Mouse (Mus musculus) CH12.LX (cell line): Measurements from ENCODE around the gene Csnk1g2. TPM values are rescaled to one million over a fixed set of nuclear protein-coding genes. Genes with fewer than 3 reads are reported as not detected.

Experiments used
- DNase-seq: peaks from one replicate; pipeline ENCODE4 v3.0.0-alpha.2; 2013; ENCODE audit errors: extremely low read depth
- H3K27ac ChIP-seq: 2 replicates; pipeline ENCODE4 v1.5.1; 2012; ENCODE audit warnings: low read depth, mild to moderate bottlenecking, control low read depth, moderate library complexity; ENCODE audit not compliant: insufficient read depth
- H3K27me3 ChIP-seq: replicated peaks from 2 replicates; pipeline ENCODE3; 2012; ENCODE audit warnings: inconsistent platforms
- H3K36me3 ChIP-seq, 2 experiments: replicated peaks in 1 of 2; 2 replicates each; pipeline versions ENCODE3 to v1.6.1; 2012; ENCODE audit warnings: inconsistent platforms in 1 of 2, low read length in 1 of 2, mild to moderate bottlenecking in 1 of 2, mixed read lengths in 1 of 2, moderate library complexity in 1 of 2; ENCODE audit not compliant: control insufficient read depth in 1 of 2, insufficient read depth in 1 of 2
- H3K4me1 ChIP-seq, 2 experiments: 2 replicates each; pipeline ENCODE4 v1.6.1; 2012; ENCODE audit warnings: inconsistent platforms in 1 of 2, moderate library complexity in 1 of 2; ENCODE audit not compliant: insufficient read depth in 2 of 2, control insufficient read depth in 1 of 2
- H3K4me2 ChIP-seq: 2 replicates; pipeline ENCODE4 v1.6.1; 2012; ENCODE audit warnings: low read depth, mild to moderate bottlenecking, control low read depth; ENCODE audit not compliant: poor library complexity, insufficient read depth, severe bottlenecking
- H3K4me3 ChIP-seq, 3 experiments: fragments of 150-350 bp in 1 of 3; sonication (generic) in 1 of 3; replicated peaks in 1 of 3; 2 replicates each; pipeline versions ENCODE3 to v1.5.1; 2011 to 2012; ENCODE audit warnings: low read depth in 2 of 3, low read length in 2 of 3, mild to moderate bottlenecking in 2 of 3, moderate library complexity in 2 of 3, control low read depth in 1 of 3, improper control_type of control experiment in 1 of 3, inconsistent platforms in 1 of 3, mixed read lengths in 1 of 3; ENCODE audit not compliant: poor library complexity in 1 of 3
- H3K79me2 ChIP-seq: replicated peaks from 2 replicates; pipeline ENCODE4 v1.6.1; 2012; ENCODE audit warnings: mild to moderate bottlenecking, moderate library complexity; ENCODE audit not compliant: control insufficient read depth, poor library complexity, insufficient read depth, severe bottlenecking; ENCODE audit errors: extremely low read depth
- H3K9ac ChIP-seq: 2 replicates; pipeline ENCODE4 v1.6.1; 2012; ENCODE audit warnings: low read depth, mild to moderate bottlenecking, control low read depth, moderate library complexity; ENCODE audit not compliant: insufficient read depth
- H3K9me3 ChIP-seq: replicated peaks from 2 replicates; pipeline ENCODE3; 2012; ENCODE audit warnings: low read length, inconsistent platforms, mixed read lengths
- BHLHE40 ChIP-seq: IDR thresholded peaks from 2 replicates; pipeline ENCODE4 v1.6.1; 2011; ENCODE audit warnings: mild to moderate bottlenecking, low read depth, low read length, improper control_type of control experiment
- CTCF ChIP-seq, 2 experiments: IDR thresholded peaks in 1 of 2; conservative IDR thresholded peaks in 1 of 2; 2 replicates each; pipeline ENCODE4 v1.5.1; 2011 to 2012; ENCODE audit warnings: low read depth in 2 of 2, low read length in 2 of 2, improper control_type of control experiment in 1 of 2, inconsistent platforms in 1 of 2, mild to moderate bottlenecking in 1 of 2, moderate library complexity in 1 of 2
- E2F4 ChIP-seq: IDR thresholded peaks from 2 replicates; pipeline ENCODE4 v1.6.1; 2011; ENCODE audit warnings: low read depth, low read length, improper control_type of control experiment; ENCODE audit not compliant: insufficient replicate concordance
- KAT2A ChIP-seq: IDR thresholded peaks from 2 replicates; pipeline ENCODE4 v1.6.1; 2012; ENCODE audit warnings: low read length, improper control_type of control experiment, inconsistent platforms; ENCODE audit not compliant: insufficient replicate concordance
- MXI1 ChIP-seq: IDR thresholded peaks from 2 replicates; pipeline ENCODE4 v1.6.1; 2011; ENCODE audit warnings: mild to moderate bottlenecking, low read depth, low read length, improper control_type of control experiment
- MYC ChIP-seq: IDR thresholded peaks from 2 replicates; pipeline ENCODE4 v1.6.1; 2011; ENCODE audit warnings: low read depth, mild to moderate bottlenecking, improper control_type of control experiment, low read length
- PAX5 ChIP-seq: IDR thresholded peaks from 2 replicates; pipeline ENCODE4 v1.6.1; 2012; ENCODE audit warnings: low read length, inconsistent platforms, mixed read lengths
- RAD21 ChIP-seq: IDR thresholded peaks from 2 replicates; pipeline ENCODE4 v1.6.1; 2011; ENCODE audit warnings: low read depth, mild to moderate bottlenecking, low read length, improper control_type of control experiment, moderate library complexity
- SMC3 ChIP-seq: IDR thresholded peaks from 2 replicates; pipeline ENCODE4 v1.6.1; 2011; ENCODE audit warnings: low read depth, low read length, improper control_type of control experiment
- UBTF ChIP-seq: IDR thresholded peaks from 2 replicates; pipeline ENCODE4 v1.6.1; 2012; ENCODE audit warnings: low read depth, mild to moderate bottlenecking, inconsistent platforms, low read length, improper control_type of control experiment, moderate library complexity
- ZNF384 ChIP-seq: IDR thresholded peaks from 2 replicates; pipeline ENCODE4 v1.6.1; 2012; ENCODE audit warnings: low read depth, low read length, improper control_type of control experiment, inconsistent platforms
- dilution Hi-C: fragments of 300-500 bp; cut with MboI; formaldehyde crosslinking; loops from 2 replicates; pipeline ENCODE4 v1.14.3; 2020; ENCODE audit warnings: low sequenced_read_pairs; ENCODE audit not compliant: extremely low pct_unique_long_range_greater_than_20kb, extremely low pct_ligation_motif_present
- in situ Hi-C: fragments of 300-500 bp; cut with MboI; formaldehyde crosslinking; loops from 3 replicates; pipeline ENCODE4 v1.14.3; 2019; ENCODE audit warnings: low sequenced_read_pairs, low pct_ligation_motif_present, low pct_unique_long_range_greater_than_20kb, mixed read lengths
- polyA plus RNA-seq: library from polyadenylated mRNA; unstranded; fragments of >175 nt; gene quantifications from 2 replicates; pipeline ENCODE4 v1.2.1, GENCODE M21; 2012; ENCODE audit warnings: low read depth; ENCODE audit not compliant: insufficient read length
- total RNA-seq, 2 experiments: library from RNA; depleted of rRNA; stranded (reverse); fragments of 300-350 nt in 1 of 2; fragments of >200 nt in 1 of 2; gene quantifications; 2 replicates each; pipeline ENCODE4 v1.2.3; 2012 to 2014

Gene Csnk1g2
- total and polyA plus RNA-seq, 3 experiments, result 44.1 to 59.0 (median 50.1) TPM

DNA sequence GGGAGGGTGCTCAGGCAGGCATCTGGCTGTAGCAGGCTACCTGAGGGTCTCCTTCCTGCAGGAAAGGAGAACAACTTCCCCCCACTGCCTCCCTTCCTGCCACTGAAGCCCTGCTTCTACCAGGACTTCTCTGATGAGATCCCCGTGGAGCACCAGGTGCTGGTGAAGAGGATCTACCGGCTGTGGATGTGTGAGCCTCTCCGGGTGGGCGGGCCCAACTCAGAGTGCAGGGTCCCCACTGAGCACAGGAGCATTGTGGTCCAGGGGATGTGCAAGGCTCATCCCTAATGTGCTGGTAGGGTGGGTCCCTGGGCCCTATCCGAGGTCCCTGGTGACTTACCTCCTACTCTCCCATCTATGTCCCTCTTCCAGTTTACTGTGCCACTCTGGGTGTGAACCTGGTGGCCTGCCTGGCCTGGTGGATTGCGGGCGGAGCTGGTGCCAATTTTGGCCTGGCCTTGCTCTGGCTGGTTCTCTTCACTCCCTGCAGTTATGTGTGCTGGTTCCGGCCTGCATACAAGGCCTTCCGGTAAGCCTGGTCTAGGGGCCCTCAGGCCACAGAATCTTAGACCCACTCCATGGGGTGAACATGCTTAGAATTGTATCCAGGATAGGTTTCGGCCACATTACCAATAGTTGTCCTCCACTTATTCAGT is 13.2 kb upstream of the Csnk1g2 start:
- no peak overlapping the region for H3K4me2 ChIP-seq
- peaks cover 22% of the 10 kb centered on the region for H3K79me2 ChIP-seq
- H3K9ac ChIP-seq, result no peak overlapping the region
- peaks cover 65 to 90% of the 10 kb centered on the region in 2 experiments for H3K36me3 ChIP-seq
- dilution Hi-C loops (no loop called here), in situ Hi-C loops (no loop called here)
- no peaks in the 10 kb centered on the region for H3K9me3 ChIP-seq
- H3K27me3 ChIP-seq, result no peaks in the 10 kb centered on the region
- TF ChIP-seq KAT2A (no peak), UBTF (no peak)
- TF ChIP-seq, all 38 proteins: peak for 0
- no peak for DNase-seq
- Histone ChIP-seq H3K4me1 (peaks cover 22 to 67% of the 10 kb centered on the region in 2 experiments), H3K4me3 (no peak overlapping the region), H3K27ac (no peak overlapping the region)

DNA sequence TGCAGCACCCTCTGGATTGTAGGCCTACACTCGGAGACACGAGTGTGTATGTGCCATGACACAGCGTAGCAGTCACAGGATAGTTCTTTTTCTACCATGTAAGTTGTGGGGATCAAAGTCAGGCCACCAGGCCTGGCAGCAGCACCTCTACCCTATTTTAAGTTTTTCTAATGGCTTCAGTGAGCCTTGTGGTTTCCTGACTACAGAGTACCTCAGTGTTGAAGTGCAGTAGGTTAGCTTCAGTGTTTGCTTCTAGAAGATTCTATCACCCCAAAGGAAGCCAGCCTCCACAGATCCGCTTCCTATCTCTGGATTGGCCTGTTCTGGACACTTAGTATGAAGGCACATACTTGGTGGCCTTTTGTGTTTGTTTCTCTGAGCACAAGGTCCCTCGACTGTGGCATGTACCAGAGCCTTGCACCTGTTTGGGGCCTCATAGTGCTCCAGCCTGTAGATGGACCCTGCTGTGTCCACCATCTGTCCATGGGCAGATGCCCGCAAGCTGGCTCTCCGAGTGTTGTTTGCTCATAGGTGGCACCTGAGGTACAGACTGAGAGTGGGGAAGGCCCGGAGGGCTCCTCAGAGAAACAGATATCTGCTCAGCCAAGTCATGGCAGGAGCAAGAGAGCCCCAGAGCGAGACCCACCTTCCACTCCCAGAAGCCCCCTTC is 12.4 kb upstream of the Csnk1g2 start:
- Histone ChIP-seq H3K27ac (peak overlapping the region; percentile 8; the same call in 1 of the 2 replicates), H3K9ac (no peak overlapping the region), H3K9me3 (no peaks in the 10 kb centered on the region), H3K36me3 (peaks cover 70 to 90% of the 10 kb centered on the region in 2 experiments), H3K4me2 (no peak overlapping the region), H3K27me3 (no peaks in the 10 kb centered on the region), H3K79me2 (peaks cover 14% of the 10 kb centered on the region), H3K4me3 (no peak overlapping the region)
- in situ Hi-C loops, result loop anchor here (5.0 kb wide), 1 partner anchor 72 kb away; no protein-coding TSS in a partner anchor
- dilution Hi-C loops, result no loop called here
- DNase-seq, result no peak
- TF ChIP-seq RAD21, result no peak
- no peak for TF ChIP-seq ZNF384
- no peak for TF ChIP-seq MXI1
- TF ChIP-seq E2F4, result no peak
- TF ChIP-seq, all 38 proteins: peak for 0
- H3K4me1 ChIP-seq, result peaks cover 15 to 60% of the 10 kb centered on the region in 2 experiments

DNA sequence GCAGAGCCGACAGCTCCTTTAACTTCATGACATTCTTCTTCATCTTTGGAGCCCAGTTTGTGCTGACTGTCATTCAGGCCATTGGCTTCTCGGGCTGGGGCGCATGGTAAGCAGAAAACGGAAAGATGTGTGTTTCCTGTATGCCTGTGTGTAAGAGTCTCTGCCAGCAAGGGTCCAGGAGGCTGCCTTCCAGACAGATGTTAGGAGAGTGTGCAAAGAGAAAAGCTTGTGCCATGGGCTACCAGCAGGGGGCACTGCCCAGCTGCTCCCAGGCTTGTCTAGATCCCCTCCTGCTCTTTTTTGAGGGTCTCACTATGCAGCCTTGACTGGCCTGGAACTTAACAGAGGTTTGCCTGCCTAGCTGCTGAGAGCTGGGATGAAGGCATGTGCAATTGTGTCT is 11.6 kb upstream of the Csnk1g2 start:
- H3K4me3 ChIP-seq, result no peak overlapping the region
- H3K4me1 ChIP-seq, result peaks cover 15 to 59% of the 10 kb centered on the region in 2 experiments

More for the DNA sequence above, 11.6 kb upstream of the Csnk1g2 start:
- in situ Hi-C loops, result loop anchor here (5.0 kb wide), 1 partner anchor 71 kb away; no protein-coding TSS in a partner anchor
- Histone ChIP-seq H3K9me3 (no peaks in the 10 kb centered on the region), H3K79me2 (peaks cover 6% of the 10 kb centered on the region), H3K9ac (no peak overlapping the region)
- TF ChIP-seq BHLHE40 (no peak), SMC3 (peak; percentile 74), MXI1 (no peak), RAD21 (peak; percentile 58), MYC (0 out of 2 replicates have a peak, but pooled peaks have one; percentile 21), PAX5 (no peak), E2F4 (no peak), CTCF (conservative IDR thresholded peaks at IDR 0.05 in 1 of 2, IDR thresholded peaks at IDR 0.05 in 1 of 2; ENCODE audit: low read depth in 2 of 2, low read length in 2 of 2) (peak; percentile 79 to 94)
- TF ChIP-seq, all 38 proteins: peak for 4
- H3K27me3 ChIP-seq, result no peaks in the 10 kb centered on the region
- H3K36me3 ChIP-seq, result peaks cover 78 to 93% of the 10 kb centered on the region in 2 experiments
- DNase-seq, result peak; percentile 52
- dilution Hi-C loops, result no loop called here
- no peak overlapping the region for H3K4me2 ChIP-seq
- no peak overlapping the region for H3K27ac ChIP-seq
